Comparison of ENCODE assay signal across 19 mouse cellular contexts in the genomic region with DNA sequence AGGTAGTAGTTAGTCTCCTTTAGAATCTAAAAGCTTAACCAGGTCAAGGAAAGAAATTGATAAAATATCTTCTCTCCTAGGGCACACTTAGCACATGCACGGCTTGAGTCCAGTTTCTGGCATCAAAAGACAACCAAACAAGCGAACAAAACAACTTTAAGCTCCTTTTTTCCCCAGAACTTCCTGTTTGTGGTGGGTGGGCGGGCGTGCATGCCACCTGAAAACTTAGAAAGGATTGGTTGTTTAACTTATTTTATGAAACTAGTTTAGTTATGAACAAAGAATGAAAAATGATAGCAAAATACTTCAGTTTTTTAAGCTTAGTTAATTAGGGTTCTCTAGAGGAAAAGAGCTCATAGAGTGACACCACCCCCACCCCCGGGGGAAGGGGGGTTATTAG.
"Had no signal": no experiment of that assay in that cellular context is flagged by ENCODE, and none has a peak within 500 bp of the region (broad histone marks: within the 10 kb centered on the region; RNA-seq: fewer than 3 reads in every experiment).

No protein-coding gene starts in this region.

- H3K9me3 ChIP-seq: limb, embryonic 10.5 days; limb, embryonic 13.5 days; liver, embryonic 12.5 days; liver, embryonic 15.5 days; lung, embryonic 15.5 days; midbrain, embryonic 12.5 days; stomach, embryonic 15.5 days had no signal

- H3K27ac ChIP-seq: kidney, postnatal 0 days; layer of hippocampus, adult 2 months; limb, embryonic 10.5 days; limb, embryonic 13.5 days; liver, embryonic 12.5 days; liver, embryonic 15.5 days; lung, embryonic 15.5 days; midbrain, embryonic 12.5 days; stomach, embryonic 15.5 days had no signal

- H3K36me3 ChIP-seq: liver, embryonic 15.5 days; lung, embryonic 15.5 days; midbrain, embryonic 12.5 days; stomach, embryonic 15.5 days had no signal

- DNase-seq: kidney, adult 2 months; kidney, postnatal 25 days; layer of hippocampus, adult 9-11 months; liver; lung, adult 18-20 months; lung, postnatal 14 days; lung, postnatal 4 days; thymus, postnatal 25 days had no signal

- H3K4me2 ChIP-seq: limb, embryonic 13.5 days; liver, embryonic 12.5 days; liver, embryonic 15.5 days; lung, embryonic 15.5 days; midbrain, embryonic 12.5 days; stomach, embryonic 15.5 days had no signal

- ATAC-seq: liver, embryonic 12.5 days; midbrain, embryonic 16.5 days had no signal

- H3K27me3 ChIP-seq: limb, embryonic 13.5 days; liver, embryonic 12.5 days; liver, embryonic 15.5 days; lung, embryonic 15.5 days; midbrain, embryonic 12.5 days; stomach, embryonic 15.5 days had no signal

- H3K4me1 ChIP-seq: stomach, embryonic 15.5 days had no signal

- H3K4me3 ChIP-seq: layer of hippocampus, adult 2 months; limb, embryonic 10.5 days; limb, embryonic 13.5 days; liver, embryonic 12.5 days; liver, embryonic 15.5 days; lung, embryonic 15.5 days; midbrain, embryonic 12.5 days; myocyte; stomach, embryonic 15.5 days had no signal

- H3K9ac ChIP-seq: limb, embryonic 13.5 days; liver, embryonic 12.5 days; liver, embryonic 15.5 days; lung, embryonic 15.5 days; midbrain, embryonic 12.5 days; stomach, embryonic 15.5 days had no signal
